Mouse (Mus musculus) ovary, postnatal 14 days (tissue): ENCODE data around the gene Asb16.

Experiments
- DNase-seq: peaks from one replicate; pipeline ENCODE4 v3.0.0; 2022; ENCODE audit warnings: low spot score

Gene Asb16

DNA sequence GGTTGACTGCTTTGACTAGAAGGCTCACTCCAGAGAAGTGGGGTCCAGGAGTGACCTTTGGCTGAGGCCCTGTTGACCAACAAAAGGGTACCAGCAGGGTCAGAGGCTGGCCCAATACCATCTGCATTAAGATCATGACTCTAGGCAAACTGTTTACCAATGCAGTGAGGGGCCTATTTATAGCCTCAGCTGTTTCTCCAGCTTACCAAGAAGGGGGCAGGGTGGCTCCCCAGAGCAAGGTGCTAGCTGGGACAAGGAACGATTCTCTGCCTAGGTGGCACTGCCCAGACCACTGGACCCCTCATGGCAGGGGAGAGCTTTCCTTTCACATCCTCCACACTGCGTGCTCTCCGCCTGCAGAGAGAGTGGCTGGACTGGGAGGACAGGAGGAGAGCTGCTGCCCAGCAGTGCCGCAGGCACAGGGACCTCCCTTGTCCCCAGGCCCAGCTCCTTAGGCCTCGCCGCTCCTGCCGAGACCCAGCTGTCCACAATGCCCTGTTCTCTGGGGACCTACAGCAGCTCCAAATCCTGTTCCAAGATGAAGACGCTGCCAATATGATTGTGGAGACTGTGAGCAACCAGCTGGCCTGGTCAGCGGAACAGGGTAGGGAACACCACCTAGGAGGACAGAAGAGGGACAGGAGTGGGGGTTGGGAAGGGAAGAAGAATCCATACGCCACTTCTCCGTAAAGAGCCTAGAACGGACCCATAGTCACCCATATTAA is at the start of gene Asb16:
TSS of gene Asb16 (plus strand) at position 224 of the 725 bp plus-strand sequence.
- no peak for DNase-seq

DNA sequence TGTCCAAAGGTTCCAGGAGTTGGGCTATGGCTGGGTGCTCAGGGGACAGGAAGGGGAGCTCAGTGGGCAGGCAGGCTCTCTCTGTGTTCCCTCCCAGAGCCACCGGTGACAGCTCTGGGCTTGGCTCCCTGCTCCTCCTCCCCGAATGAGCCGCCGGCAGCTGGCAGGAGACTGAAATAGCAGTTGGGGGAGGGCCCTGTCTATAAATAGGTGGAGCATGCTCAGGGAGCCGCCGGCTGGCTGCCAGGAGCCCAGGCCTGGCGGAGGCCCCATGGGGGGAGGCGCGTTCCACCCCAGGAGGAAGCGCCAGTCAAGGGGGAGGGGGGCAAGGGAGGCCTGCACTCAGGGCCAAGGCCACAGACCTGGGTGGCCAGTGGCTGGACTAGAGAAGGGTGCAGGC is 49.8 kb upstream of the Asb16 start:
- peak; percentile 91 for DNase-seq

DNA sequence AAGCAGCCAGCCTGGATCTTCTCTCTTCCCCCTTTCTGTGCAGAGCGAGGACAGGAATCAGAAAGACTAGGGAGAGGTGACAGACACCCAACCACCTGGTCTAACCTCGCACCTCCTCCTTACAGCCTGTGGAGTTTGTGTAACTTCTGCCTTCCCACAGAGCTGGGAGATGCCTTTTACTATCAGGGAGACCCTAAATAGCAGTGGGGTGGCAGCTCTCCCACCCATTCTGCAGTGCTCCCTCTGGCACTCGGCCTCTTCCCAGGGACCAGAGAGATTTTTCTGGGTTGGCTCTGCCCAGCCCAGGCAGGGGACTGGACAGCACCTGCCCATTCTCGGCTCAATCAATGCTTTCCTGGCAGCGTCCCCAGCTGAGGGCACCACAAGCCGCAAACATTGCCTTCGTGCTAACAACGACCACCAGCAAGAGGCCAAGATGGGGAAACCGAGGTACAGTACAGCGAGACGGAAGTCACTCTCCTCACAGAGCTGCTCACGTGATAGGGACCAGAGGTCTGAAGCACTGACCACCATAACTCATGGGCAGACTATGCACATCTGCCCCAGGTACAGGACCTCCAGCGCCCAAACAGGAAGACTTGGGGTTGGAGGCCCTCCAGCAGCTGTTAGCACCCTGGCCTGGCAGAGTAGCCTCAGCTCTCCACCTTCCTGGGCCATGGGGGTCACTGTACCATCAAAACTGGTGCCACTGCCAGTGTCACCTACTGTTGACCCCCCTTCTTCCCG is 49.1 kb upstream of the Asb16 start:
- DNase-seq: no peak

DNA sequence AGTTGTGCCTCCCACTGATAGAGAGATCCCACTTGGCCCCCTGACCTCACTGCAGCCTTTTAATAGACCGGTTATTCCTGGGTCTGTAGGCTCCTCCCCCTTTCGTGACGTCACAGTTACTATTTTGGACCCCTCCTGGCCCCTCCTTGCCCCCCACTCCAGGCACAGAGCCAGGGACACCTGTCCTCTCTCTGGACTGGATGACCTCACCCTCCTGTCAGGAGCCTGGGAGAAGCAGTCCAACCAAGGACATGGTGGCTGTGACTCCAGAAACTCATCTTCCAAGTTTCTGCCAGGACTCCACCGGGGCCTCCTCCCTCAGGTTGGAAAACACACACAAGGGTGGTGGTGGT is 48.6 kb upstream of the Asb16 start:
- no peak for DNase-seq

DNA sequence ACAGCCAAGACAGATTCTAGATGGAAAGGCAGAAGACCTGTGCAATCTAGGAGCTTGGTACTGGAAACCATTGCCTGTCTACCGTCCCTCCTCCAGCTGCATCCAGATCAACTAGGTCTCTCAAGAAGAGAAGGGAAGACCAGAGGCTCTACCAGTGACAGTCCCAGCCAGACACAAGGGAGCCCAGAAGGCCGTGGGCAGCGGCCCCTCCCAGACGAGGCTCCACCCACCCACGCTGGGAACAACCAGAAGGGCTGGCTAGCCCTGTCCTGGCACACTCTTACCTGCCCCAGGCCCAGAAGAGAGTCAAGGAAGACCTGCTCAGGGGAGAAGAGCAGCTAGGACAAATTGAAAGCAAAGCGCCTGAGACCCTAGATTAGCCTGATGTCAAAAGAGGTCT is 48.1 kb upstream of the Asb16 start:
- no peak for DNase-seq

DNA sequence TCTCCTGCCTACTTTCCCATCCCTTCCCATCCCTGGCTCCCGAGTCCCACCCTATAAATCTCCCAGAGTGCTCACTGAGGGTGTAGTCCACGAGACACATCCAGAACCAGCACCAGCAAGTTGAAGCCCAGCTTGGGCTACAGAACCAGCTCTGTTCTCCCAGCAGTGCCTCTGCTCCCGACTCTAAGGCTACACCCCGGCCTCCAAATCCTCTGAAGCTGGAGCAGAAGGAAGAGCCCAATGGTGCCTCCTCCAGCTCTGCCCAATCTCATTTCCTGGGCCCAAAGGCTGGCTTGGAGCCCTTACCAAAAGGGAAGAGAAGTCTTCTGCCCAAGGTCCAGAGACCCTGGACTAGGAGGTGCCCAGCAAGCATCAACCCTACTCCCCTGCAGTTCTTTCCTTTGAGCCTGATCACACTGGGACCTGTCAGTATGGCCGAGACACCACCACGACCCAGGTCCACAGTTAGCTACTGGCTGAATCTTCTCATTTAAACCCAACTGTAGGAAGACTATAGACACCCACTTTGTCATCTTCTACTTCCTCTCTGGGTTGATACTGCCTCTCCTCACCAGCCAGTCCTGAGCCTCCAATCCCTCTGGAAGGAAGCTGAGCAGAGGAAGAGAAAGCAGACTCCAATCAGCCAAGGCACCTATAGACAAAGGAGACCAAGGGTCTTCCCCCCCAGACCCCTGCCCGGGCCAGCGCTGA is 47.1 kb upstream of the Asb16 start:
- DNase-seq: no peak

DNA sequence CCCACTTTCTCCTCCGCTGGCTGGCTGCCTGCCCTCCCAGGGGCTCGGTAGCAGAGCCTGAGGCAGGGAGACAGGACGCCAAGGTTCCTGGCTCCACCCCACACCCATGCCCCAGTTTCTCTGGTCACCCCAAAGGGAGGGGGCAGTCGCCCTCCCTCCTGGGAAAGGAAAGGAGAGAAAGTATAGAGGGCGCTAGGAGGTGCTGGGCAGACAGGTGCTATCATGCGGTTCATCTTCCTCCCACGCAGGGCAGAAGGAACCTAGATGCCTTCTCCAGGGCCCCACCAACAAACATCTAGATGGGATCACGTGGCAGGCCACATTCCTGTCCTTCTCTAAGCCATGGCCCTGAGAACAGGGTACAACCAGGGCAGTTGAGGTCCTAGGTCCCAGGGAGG is 46.6 kb upstream of the Asb16 start:
- no peak for DNase-seq

DNA sequence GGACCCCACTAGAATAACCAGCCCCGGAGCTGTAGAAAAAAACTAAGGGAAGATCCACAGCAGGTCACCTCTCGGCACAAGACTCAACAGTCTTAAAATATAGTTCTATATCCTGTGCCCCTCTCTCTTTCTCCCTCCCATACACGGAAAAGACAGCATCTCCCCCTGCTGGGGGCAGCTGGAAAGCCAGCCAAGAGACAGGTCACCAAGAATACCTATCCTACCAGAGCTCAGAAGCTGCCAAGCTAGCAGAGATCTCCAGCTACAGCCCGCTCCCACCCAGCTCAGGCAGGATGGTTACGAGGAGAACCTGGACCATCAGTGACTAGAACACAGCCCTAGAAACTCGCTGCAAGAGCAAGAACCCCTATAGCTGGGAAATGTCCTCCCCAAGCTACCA is 45.4 kb upstream of the Asb16 start:
- no peak for DNase-seq

DNA sequence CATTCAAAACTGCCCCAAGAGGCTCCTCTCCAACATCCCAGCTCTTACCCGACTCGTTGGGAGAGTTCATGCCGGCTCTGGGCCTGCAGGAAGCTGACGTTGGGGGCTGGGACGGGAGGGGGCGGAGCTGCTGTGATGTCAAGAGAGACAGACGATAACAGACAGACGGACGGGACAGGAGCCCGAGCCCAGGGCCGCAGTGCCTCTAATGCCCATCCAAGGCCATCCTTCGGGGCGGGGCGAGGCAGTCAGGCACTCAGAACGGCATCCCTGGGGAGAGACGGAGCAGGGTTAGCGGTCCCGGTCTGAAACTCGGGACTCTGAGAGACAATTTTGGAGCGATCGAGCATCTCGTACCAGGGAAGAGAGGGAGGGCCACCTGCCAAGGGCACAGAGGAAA is 43.9 kb upstream of the Asb16 start:
- DNase-seq: no peak

DNA sequence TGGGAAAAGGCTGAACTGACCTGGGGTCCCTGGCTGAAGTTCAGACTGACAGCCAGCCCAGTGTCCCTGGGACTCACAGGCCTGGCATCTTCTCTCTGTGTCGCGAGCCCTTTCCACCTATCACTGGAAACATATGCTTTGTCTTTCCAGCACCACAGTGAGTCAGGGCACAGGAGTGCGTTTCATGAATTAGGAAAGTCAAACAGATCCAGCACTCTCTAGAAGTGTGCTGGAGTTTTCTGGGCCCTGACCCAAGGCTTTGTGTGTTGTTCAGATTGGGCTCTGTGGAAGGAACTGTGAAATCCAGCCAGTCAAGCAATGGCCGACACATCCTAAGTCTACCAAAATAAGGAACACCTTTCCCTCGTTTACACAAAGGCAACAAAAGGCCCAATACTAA is 43.3 kb upstream of the Asb16 start:
- DNase-seq: no peak

DNA sequence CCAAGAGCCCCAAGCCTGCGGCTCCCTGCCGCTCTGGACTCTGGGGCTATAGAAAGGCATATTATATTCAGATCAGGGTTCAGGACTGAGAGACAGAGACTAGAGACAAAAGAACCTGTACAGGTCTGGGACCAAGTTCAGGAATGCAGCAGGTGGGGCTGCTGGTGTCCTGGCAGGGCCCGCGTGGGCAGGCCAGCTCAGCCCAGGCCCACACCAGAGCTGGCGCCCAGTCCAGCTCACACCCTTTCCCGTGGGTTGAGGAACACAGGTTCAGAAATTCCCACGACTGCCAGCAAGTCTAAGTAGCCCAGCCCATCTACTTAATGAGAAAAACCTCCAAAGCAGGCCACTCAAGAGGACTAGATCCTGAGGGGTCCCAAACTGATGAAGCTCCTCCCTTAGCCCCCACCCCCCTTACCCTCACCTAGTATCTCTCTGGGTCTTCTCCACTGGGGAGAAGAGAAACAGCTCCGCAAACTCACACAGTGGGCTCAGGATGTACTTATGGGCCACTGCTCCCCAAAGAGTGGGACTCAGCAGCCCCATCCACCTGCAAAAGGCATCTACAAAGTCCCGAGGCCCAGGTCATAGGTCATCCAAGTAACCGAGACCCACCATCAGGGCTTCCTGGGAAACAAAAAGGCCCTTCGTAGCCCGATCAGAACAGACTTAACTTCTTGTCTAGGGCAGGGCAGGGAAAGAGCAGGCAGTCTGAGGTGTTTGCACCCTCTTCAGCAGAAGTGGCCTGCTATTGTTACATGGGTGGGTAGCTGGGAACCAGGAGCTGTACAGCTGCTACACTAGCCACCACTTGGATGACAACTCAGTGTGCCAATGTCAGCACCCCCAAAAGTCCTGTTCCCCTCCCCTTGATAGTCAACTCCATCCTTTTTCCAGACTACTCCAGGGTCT is 42.2 kb upstream of the Asb16 start:
- DNase-seq: no peak

DNA sequence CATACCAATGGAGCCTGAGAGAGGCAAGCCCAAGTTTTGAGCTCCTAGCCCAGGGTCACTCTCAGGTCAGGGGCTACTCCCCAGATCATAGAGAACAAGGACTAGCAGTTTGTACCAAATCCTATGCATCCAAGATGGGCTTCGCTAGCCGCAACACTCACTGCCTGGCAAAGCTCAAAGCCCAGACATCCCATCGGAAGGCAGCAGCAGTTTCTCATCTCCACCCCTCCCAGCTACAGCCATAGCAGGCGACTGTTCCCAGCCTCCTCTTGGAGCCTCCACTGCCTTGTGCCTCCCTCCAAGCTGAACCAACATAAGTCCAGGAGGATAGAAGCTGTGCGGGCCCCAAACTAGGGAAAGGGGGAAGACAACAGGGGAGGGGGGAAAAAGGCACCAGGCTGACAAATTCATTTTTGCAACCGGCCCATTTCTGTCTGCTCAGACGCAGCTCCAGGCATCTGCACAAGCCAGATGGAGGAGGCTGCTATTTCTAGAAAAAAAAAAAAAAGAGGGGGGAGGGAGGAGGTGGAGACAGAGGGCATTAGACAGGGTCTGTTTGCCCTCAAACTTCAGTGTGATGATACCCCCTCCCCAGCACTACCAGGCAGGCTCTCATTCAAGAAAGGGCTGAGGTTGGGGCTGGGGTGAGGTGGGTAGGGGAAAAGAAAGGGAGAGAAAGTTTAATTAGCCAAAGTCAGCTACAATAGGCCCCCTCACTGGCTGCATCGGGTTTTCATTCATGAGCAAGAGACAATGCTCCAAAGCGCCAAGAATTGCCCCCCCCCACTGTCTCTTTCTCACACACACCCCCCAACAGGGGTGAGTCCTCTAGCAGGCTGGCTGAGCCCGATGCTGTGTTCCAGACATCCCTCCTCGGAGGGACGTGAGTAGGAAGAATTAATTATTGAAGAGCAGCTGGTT is 41.0 kb upstream of the Asb16 start:
- DNase-seq: no peak

DNA sequence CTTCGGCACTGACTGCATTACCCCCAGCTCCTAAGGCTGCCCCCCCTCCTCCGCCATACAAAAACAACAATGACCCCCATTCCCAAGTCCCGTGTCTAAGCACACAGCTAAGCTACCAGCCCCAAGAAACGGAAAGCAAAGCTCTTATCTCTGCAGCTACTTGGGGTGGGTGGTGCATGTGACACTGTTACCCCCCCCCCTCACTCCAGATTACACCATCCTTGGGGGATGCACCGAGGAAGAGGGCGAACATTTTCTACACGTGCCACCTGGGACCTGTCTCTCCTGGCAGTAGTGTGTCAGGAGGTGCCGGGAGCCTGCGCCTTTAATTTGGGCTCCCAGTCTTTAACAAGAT is 40.4 kb upstream of the Asb16 start:
- DNase-seq: no peak

DNA sequence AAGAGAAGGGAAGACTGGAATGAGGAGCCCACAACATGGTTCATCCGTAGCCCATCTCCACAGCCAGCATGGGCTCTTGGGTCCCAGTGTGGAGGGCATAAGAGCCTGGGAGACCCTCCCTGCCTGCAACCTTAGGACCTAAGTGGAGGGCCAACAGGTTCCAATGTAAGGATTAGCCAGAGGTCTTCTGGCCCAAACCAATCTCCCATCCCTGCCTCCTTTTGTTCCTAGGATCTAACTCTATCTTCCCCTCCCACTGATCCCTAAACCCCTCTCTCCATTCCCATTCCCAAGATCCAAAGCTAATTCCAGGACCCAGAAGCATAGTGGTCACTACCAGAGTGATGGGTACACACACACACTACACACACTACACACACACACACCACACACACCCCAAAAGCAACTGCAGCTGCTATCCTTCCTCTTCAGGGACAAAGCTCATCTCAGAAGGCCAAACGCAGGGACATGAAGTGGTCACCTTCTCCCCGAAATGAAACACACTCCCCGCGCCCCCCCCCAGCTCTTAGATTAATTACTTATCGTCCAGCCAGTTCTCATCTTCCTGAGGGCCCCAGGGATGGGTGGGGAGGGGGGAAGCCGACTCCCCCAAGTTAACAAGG is 39.8 kb upstream of the Asb16 start:
- no peak for DNase-seq

DNA sequence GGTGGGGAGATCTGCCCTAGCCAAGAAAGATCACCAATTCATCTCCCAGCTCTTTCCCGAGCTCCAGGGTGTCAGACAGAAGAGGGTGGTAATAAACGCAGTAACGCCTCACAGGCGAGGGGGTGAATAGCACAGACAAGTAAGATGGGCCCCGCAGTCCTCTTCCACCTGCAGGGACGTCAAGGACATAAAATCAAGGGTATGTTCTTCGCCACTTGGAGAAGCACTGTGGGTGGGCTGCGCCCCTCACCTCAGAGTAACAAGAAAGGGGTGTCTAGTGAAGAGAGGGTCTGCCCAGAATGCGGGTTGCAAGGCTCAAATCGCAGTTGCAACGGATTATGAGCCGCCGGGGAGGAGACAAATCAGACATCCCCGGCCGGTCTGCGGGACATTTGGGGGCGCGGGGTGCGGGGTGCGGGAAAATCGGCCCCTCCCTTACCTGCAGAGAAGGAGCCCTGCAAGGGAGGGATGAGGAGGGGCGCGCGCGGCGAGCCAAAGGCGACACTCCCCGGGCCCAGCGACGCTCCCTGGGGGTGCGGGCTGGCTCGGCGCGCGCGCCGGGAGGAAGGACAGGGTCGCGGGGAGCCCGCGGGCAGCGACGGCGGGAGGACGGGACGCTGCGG is 39.1 kb upstream of the Asb16 start:
- DNase-seq: no peak

DNA sequence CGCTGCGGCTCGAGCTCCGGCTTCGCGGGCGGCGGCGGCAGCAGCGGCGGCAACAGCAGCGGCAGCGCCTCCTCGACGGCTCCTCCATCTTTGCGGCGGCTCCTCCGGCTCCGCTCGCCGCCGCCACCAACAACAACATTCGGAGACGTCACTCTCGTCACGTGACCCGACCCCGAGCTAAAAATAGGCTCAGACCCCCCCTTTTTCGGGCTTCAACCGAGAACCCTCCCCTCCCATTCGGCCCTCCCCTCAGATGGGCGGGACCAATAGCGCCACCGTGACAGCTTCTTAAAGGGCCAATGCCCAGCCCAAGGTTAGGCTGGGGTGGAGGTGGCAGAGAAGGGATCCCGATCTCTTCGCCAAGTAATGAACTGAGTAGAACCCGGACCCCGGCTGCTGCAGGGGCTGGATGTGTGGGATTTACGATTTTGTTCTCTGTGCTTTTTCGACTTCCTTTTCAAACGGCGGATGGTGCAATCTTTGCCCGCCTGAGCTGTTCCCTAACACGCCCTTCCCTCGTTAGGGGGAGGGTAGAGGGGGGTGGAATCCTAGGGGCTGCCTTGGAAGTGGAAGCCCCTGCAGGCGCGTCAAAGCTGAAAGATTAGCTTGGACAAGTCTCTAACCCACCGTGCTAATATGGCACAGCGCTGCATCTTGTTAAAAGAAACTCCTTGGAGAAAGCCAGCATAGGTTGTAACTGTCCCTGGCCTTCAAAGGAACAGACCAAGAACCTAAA is 38.4 kb upstream of the Asb16 start, which contains the start of gene Hdac5:
TSS of gene Hdac5 (minus strand) at position 161 of the 736 bp plus-strand sequence.
- DNase-seq: peak; percentile 93

DNA sequence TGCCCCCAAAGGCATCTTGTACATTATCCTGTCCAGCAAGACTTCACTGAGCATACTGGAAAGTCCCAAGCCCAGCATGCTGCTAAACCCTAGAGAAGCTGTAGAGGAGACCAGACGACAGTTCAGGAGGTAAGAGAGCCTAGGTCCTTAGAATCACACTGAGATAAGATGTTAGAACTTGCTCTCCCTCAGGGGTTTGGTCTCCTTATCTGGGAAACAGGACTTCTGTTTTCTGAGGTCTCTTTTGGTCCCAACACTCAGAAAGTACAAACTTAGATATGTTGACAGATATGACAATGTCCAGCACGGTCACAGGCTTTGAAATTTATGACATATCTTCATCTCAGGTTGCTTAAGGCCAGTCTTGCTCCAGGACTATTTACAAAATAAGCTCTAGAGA is 32.5 kb upstream of the Asb16 start:
- no peak for DNase-seq

DNA sequence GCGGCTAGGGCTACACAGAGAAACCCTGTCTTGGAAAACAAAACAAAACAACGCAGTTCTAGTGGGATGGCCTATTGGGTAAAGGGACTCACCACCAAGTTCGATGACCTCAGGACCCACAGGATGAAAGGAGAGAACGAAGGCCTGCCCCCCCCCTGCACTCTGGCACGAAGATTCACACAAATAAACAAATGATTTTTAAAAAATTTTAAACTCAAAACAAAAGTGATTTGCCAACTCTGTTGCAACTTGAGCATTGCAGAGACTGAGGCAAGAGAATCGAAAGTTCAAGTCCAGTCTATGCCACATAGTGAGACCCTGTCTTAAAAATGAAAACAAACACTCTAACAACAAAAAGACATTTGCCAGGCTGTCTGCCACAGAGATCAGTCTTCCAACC is 27.9 kb upstream of the Asb16 start:
- DNase-seq: no peak

DNA sequence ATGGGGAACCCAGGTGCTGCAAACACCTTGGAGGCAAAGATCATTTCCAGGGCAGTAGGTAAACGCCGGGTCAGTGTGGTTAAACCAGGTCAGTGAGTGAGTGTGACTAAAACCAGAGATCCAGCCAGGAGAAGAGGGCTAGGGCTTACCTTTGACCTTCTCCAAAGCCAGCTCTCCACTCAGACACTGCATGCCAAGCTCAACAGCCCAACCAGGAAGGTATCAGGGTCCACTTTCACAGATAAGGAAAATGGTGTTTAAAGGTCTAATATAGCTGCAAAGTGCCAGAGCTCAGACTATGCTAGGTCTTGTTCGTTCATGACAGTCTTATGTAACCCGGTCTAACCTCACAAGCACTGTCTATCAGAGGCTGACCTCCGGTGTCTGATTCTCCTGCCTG is 27.3 kb upstream of the Asb16 start:
- DNase-seq: no peak
